Mouse (Mus musculus): ENCODE data around the gene Vmn1r55. TPM values are rescaled to one million over a fixed set of nuclear protein-coding genes. Genes with fewer than 3 reads are reported as not detected.

Gene Vmn1r55
- 0.30 TPM for polyA plus RNA-seq (2017; shearing (Covaris generic))

DNA sequence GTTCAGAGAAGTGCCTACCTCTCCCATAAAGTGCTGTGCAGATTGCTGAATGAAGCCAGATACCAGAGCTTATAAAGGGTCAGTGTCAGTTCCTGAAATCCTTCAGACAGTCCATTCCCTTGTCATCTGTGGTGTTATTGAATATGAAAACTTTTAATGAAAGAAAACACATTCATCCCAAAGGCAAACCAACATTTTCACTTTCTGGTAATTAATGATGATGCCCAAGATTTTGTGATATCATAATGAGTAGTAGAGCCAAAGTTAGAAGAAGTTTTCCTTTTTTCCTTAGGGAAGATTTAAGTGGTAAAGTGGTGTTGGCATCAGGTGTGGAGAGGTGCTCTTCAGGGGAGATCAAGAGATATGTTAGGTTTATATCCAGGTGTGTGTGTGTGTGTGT lies at the start of gene Vmn1r55:
Gene Vmn1r55, minus strand, starts transcription at position 101 of the 400 bp plus-strand sequence.

DNA sequence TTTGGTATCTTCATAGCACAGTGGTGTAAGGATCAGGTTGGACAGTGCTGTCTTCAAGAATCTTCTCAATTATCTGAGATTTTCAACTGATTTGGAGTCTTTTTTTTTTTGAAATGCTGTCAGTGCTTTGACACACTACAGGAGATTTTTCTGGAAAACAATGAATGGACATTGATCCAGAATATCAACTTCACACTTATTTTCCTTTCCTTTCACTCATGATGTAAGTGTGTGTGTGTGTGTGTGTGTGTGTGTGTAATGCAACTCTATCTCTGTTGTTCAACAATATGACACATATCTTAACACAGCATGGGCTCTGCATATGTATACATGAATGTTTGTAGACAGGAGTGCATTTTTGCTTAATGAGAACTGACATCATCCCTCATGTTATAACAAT lies 47.2 kb upstream of the Vmn1r55 start, which contains the start of gene Vmn1r56:
Gene Vmn1r56, minus strand, starts transcription at position 101 of the 400 bp plus-strand sequence.

GRCm38 (mm10) chr7:5125549-5126406 lies 23.7 kb downstream of the Vmn1r55 start, which contains the start of gene Rasl2-9:
Gene Rasl2-9, minus strand, starts transcription at chr7:5125950.

GRCm38 (mm10) chr7:5116850-5117249 lies 32.6 kb downstream of the Vmn1r55 start, which contains the start of gene Rfpl4:
Gene Rfpl4, minus strand, starts transcription at chr7:5116950.

GRCm38 (mm10) chr7:5080010-5080751 lies 69.3 kb downstream of the Vmn1r55 start, which contains the start of gene Epn1:
Gene Epn1, plus strand, starts transcription at chr7:5080235.

Other genes starting within 250 kb of the Vmn1r55 start
- not detected for gene Gm36210, start 243.2 kb downstream of the Vmn1r55 start, polyA plus RNA-seq (2017; shearing (Covaris generic))
- gene Zfp628, start 234.5 kb downstream of the Vmn1r55 start, polyA plus RNA-seq (2017; shearing (Covaris generic)) = 2.5 TPM
- not detected for gene Nat14, start 227.6 kb downstream of the Vmn1r55 start, polyA plus RNA-seq (2017; shearing (Covaris generic))
- gene Ssc5d, start 223.9 kb downstream of the Vmn1r55 start, polyA plus RNA-seq (2017; shearing (Covaris generic)) = not detected
- not detected for gene Sbk2, start 185.3 kb downstream of the Vmn1r55 start, polyA plus RNA-seq (2017; shearing (Covaris generic))
- gene Sbk3, start 178.5 kb downstream of the Vmn1r55 start, polyA plus RNA-seq (2017; shearing (Covaris generic)) = not detected
- gene Zfp579, start 153.5 kb downstream of the Vmn1r55 start, polyA plus RNA-seq (2017; shearing (Covaris generic)) = 18.4 TPM
- 21.0 TPM for gene Zfp524, start 135.3 kb downstream of the Vmn1r55 start, polyA plus RNA-seq (2017; shearing (Covaris generic))
- 54.8 TPM for gene Fiz1, start 135.0 kb downstream of the Vmn1r55 start, polyA plus RNA-seq (2017; shearing (Covaris generic))
- 5.0 TPM for gene Gm44973, start 134.2 kb downstream of the Vmn1r55 start, polyA plus RNA-seq (2017; shearing (Covaris generic))
- gene Zfp865, start 129.3 kb downstream of the Vmn1r55 start, polyA plus RNA-seq (2017; shearing (Covaris generic)) = 10.7 TPM
- not detected for gene Ccdc106, start 129.1 kb downstream of the Vmn1r55 start, polyA plus RNA-seq (2017; shearing (Covaris generic))
- gene 4632433K11Rik, start 115.6 kb downstream of the Vmn1r55 start, polyA plus RNA-seq (2017; shearing (Covaris generic)) = not detected
- 2.1 TPM for gene Zfp784, start 111.2 kb downstream of the Vmn1r55 start, polyA plus RNA-seq (2017; shearing (Covaris generic))
- 5.0 TPM for gene Zfp580, start 98.1 kb downstream of the Vmn1r55 start, polyA plus RNA-seq (2017; shearing (Covaris generic))
- 117 TPM for gene U2af2, start 87.5 kb downstream of the Vmn1r55 start, polyA plus RNA-seq (2017; shearing (Covaris generic))
- 23.9 TPM for gene Epn1, start 69.4 kb downstream of the Vmn1r55 start, polyA plus RNA-seq (2017; shearing (Covaris generic))
- not detected for gene Rfpl4, start 32.7 kb downstream of the Vmn1r55 start, polyA plus RNA-seq (2017; shearing (Covaris generic))
- gene Rasl2-9, start 23.7 kb downstream of the Vmn1r55 start, polyA plus RNA-seq (2017; shearing (Covaris generic)) = not detected
- not detected for gene Vmn1r56, start 47.1 kb upstream of the Vmn1r55 start, polyA plus RNA-seq (2017; shearing (Covaris generic))
- not detected for gene Vmn1r57, start 68.8 kb upstream of the Vmn1r55 start, polyA plus RNA-seq (2017; shearing (Covaris generic))
- not detected for gene Gm5065, start 200.9 kb upstream of the Vmn1r55 start, polyA plus RNA-seq (2017; shearing (Covaris generic))
- gene Nlrp2, start 201.4 kb upstream of the Vmn1r55 start, polyA plus RNA-seq (2017; shearing (Covaris generic)) = not detected

All from naive thymus-derived CD4-positive, alpha-beta T cell, adult 5 months (primary cell).